Mouse (Mus musculus) brain, embryonic 14.5 days (tissue): ENCODE results near the gene Atp6v1f.

ENCODE experiments used
- CTCF ChIP-seq: fragments of 200-500 bp; IDR thresholded peaks from 2 replicates; pipeline ENCODE4 v1.5.1; 2012; ENCODE audit warnings: inconsistent platforms, mild to moderate bottlenecking, moderate library complexity, borderline replicate concordance; ENCODE audit not compliant: insufficient read depth, insufficient read length; ENCODE audit errors: extremely low read depth
- POLR2A ChIP-seq: fragments of 200-500 bp; IDR thresholded peaks from 2 replicates; pipeline ENCODE4 v1.6.1; 2012; ENCODE audit warnings: mild to moderate bottlenecking, inconsistent platforms, borderline replicate concordance; ENCODE audit not compliant: poor library complexity, insufficient read depth, insufficient read length, severe bottlenecking; ENCODE audit errors: extremely low read depth

DNA sequence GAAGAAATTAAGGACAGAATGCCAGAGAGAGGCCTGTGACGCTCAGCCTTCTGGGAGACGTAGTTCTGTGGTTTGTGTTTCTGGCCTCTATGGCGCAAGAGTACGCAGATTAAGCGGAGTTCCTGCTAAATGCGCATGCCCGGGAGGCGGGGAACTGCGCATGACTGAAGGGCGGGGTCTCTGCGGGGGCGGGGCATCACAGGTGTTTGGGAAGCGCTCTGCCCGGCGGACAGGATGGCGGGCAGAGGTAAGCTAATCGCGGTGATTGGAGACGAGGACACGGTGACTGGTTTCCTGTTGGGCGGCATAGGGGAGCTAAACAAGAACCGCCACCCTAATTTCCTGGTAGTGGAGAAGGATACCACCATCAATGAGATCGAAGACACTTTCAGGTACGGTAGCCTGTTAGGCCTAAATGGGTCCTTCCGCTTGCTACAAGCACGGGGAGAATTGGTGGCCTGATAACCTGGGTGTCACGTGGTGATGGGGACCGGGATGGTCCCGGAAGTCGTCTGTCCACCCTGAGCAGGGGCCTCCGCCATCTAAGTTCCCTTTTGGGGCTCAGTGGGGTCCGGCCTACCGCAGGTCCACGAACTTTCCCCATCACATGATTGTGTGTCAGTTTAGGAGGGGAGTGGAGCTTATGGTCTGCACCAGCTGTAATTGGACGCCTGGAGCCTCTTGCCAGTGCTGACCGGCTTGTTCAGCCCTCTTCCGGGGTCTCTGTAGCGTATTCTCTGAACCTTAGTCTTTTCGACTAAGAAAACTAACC, at the start of gene Atp6v1f:
- TF ChIP-seq CTCF (no peak), POLR2A (peak; percentile 36; the same call in 1 of the 2 replicates)
